Mouse (Mus musculus) retina, postnatal 1 day (tissue): ENCODE results near the gene Ubash3b.

Source experiments
- DNase-seq: peaks from one replicate; pipeline ENCODE4 v3.0.0-alpha.2; 2012

Ubash3b gene

GRCm38 (mm10) chr9:41136273-41136672 lies 25.2 kb downstream of the Ubash3b start:
- DNase-seq, result no peak

GRCm38 (mm10) chr9:41134907-41135306 lies 26.6 kb downstream of the Ubash3b start:
- no peak for DNase-seq

GRCm38 (mm10) chr9:41130563-41130962 lies 30.9 kb downstream of the Ubash3b start:
- DNase-seq, result no peak

GRCm38 (mm10) chr9:41129802-41130480 lies 31.6 kb downstream of the Ubash3b start:
- DNase-seq, result no peak

GRCm38 (mm10) chr9:41129273-41129672 lies 32.2 kb downstream of the Ubash3b start:
- DNase-seq, result no peak

GRCm38 (mm10) chr9:41126723-41127122 lies 34.8 kb downstream of the Ubash3b start:
- DNase-seq, result no peak

- no peak for DNase-seq
These were observed 37.2 kb downstream of the Ubash3b start for GRCm38 (mm10) chr9:41124305-41124704.

GRCm38 (mm10) chr9:41122390-41123110 lies 38.9 kb downstream of the Ubash3b start:
- no peak for DNase-seq

- DNase-seq, result no peak
These were observed 39.7 kb downstream of the Ubash3b start for GRCm38 (mm10) chr9:41121701-41122354.

- DNase-seq, result no peak
These were observed 41.5 kb downstream of the Ubash3b start for GRCm38 (mm10) chr9:41119958-41120357.

GRCm38 (mm10) chr9:41118065-41118464 lies 43.4 kb downstream of the Ubash3b start:
- no peak for DNase-seq

GRCm38 (mm10) chr9:41116126-41116525 lies 45.4 kb downstream of the Ubash3b start:
- DNase-seq, result no peak

GRCm38 (mm10) chr9:41114367-41114766 lies 47.1 kb downstream of the Ubash3b start:
- DNase-seq, result no peak

GRCm38 (mm10) chr9:41109749-41110148 lies 51.7 kb downstream of the Ubash3b start:
- no peak for DNase-seq

- DNase-seq, result peak; percentile 34
These were observed 52.9 kb downstream of the Ubash3b start for GRCm38 (mm10) chr9:41108324-41109180.

GRCm38 (mm10) chr9:41105201-41105643 lies 56.3 kb downstream of the Ubash3b start:
- peak; percentile 23 for DNase-seq

- no peak for DNase-seq
These were observed 57.8 kb downstream of the Ubash3b start for GRCm38 (mm10) chr9:41103722-41104121.

GRCm38 (mm10) chr9:41102613-41103012 lies 58.9 kb downstream of the Ubash3b start:
- no peak for DNase-seq

GRCm38 (mm10) chr9:41099897-41100296 lies 61.6 kb downstream of the Ubash3b start:
- no peak for DNase-seq

- DNase-seq, result no peak
These were observed 62.4 kb downstream of the Ubash3b start for GRCm38 (mm10) chr9:41099067-41099466.

- no peak for DNase-seq
These were observed 63.4 kb downstream of the Ubash3b start for GRCm38 (mm10) chr9:41098065-41098464.

- DNase-seq, result no peak
These were observed 69.5 kb downstream of the Ubash3b start for GRCm38 (mm10) chr9:41091993-41092392.

- DNase-seq, result no peak
These were observed 70.3 kb downstream of the Ubash3b start for GRCm38 (mm10) chr9:41091187-41091586.
